Mouse (Mus musculus) CH12.LX (cell line): Measurements from ENCODE around the gene Stoml2.

Source experiments
- CTCF ChIP-seq, 2 experiments: IDR thresholded peaks in 1 of 2; conservative IDR thresholded peaks in 1 of 2; 2 replicates each; pipeline ENCODE4 v1.5.1; 2011 to 2012; ENCODE audit warnings: low read depth in 2 of 2, low read length in 2 of 2, improper control_type of control experiment in 1 of 2, inconsistent platforms in 1 of 2, mild to moderate bottlenecking in 1 of 2, moderate library complexity in 1 of 2
- HCFC1 ChIP-seq: IDR thresholded peaks from 2 replicates; pipeline ENCODE4 v1.6.1; 2012; ENCODE audit warnings: low read depth, mild to moderate bottlenecking, inconsistent platforms, low read length, improper control_type of control experiment
- ZNF384 ChIP-seq: IDR thresholded peaks from 2 replicates; pipeline ENCODE4 v1.6.1; 2012; ENCODE audit warnings: low read depth, low read length, improper control_type of control experiment, inconsistent platforms

DNA sequence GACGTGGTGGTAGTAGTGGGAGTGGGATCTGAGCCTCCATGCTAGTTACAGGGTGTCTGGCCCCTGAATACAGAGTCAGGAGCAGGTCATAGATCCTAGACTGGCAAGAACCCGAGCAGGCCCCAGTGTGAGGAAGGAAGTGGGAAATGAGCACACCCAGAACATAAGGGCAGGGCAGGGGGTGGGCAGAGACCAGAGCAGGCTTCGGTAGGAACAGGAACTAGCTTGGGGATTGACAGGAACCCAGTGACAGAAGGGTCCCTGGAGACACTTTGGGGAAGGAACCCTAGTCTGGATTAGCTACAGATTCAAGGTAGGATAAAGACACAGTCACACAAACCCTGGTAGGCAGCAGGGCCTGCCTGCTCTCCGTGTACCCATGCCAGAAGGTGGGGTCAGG lies 13.2 kb upstream of the Stoml2 start:
- no peak for TF ChIP-seq CTCF (conservative IDR thresholded peaks at IDR 0.05 in 1 of 2, IDR thresholded peaks at IDR 0.05 in 1 of 2; ENCODE audit: low read depth in 2 of 2, low read length in 2 of 2)
- TF ChIP-seq ZNF384: no peak
- TF ChIP-seq HCFC1: peak; percentile 30; the same call in 1 of the 2 replicates
